Mouse (Mus musculus) gastrocnemius, postnatal 14 days (tissue): ENCODE data around the gene Lpin1. TPM values are rescaled to one million over a fixed set of nuclear protein-coding genes. Genes with fewer than 3 reads are reported as not detected.

Experiments
- DNase-seq: peaks from one replicate; pipeline ENCODE4 v3.0.0; 2021; ENCODE audit warnings: mixed read lengths
- intact Hi-C: fragments of 180-260 bp; cut with DNase I; formaldehyde crosslinking; loops from one replicate; pipeline ENCODE4 v1.15.1; 2025; ENCODE audit warnings: low total_unique reads
- total RNA-seq, 2 experiments: library from RNA; stranded (reverse); gene quantifications; 2 replicates each; pipeline ENCODE4 v1.2.3; 2021

Lpin1 gene
- total RNA-seq, 2 experiments from 2014 or later: 46.2 to 117 TPM

DNA sequence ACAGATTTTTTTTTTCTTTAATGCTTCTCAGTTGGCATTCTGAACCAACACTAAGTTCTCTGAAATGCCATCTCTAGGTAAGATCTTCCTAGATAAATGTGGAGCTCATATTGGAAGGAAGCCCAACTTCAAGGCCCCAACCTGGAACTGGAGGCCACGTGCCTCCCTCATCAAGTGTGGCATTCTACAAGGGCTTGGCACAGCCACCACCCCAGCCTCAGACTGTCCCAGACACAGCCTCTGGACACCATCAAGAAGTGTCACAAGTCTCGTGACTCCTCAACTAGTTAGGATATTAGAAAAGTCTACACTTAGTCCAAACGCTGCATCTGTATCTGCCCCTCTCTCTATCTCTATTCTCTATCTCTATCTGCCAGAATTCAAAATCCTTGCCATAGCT lies 25.8 kb downstream of the Lpin1 start:
- no peak for DNase-seq
- intact Hi-C loops: no loop called here

DNA sequence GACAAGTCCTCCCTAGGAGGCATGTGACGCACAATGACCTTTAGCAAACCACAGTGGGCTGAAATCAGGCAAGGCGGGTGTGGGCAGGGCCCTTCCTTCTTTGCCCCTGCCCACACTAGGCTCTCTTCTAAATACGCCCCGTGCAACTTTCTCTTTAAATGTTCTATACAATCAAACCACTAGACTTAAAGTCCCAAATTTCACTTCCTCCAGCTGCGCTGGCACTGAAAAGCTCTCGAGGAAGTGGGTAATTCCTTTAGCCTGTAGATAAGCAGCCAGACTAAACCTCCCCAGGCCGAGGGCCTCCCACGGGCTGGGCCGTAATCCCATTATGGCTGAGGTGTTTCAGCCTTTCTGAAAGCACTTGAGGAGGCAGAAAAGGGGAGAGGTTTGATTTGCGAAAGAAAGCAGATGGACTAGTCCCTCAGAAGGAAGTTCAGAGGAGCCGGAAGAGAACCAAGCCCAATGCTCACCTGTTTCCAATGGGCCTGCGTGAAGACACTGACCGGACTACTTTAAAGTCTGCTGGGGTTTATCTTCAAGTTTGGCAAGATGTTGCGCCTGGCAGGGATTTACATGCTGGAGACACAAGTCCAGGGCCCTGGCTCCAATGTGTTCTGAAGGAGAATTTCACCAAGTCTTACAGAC lies 26.6 kb downstream of the Lpin1 start:
- intact Hi-C loops: no loop called here
- DNase-seq: no peak

DNA sequence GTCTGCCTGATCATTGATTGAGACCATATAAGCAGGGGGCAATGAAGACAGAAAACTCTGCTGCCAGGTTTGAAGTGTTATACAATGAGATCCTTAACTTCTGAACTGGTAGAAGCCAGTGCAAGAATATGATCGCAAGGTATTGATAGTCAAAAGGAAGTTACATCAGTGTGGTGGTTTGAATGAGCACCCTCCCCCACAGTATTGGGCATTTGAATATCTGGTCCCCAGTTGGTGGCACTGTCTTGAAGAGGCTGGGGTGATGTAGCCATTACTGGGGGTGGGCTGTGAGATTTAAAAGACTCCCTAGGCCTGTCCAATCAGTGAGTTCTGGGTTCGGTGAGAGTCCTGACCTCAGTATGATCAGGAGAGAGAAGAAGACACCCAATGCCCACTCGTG lies 27.5 kb downstream of the Lpin1 start:
- intact Hi-C loops: no loop called here
- no peak for DNase-seq

DNA sequence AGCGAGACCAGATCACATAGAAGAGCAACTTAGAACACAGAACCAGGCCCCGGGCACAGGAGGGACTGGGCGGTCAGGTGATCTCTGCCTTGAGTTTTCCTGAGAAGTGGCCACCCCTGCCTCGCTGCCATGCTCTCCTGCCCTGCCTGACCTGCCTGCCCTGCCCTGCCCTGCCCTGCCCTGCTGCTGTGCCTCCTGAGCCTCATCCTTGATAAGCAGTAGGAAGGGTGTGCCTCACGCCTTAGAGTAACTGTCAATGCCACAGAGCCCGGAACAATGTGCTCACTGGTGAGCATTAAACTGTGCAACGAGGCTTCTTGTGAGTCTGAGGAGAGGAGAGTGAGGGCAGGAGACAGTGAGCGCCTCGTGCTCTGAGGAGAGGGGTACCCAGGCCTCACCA lies 30.5 kb downstream of the Lpin1 start:
- no peak for DNase-seq
- intact Hi-C loops: no loop called here

DNA sequence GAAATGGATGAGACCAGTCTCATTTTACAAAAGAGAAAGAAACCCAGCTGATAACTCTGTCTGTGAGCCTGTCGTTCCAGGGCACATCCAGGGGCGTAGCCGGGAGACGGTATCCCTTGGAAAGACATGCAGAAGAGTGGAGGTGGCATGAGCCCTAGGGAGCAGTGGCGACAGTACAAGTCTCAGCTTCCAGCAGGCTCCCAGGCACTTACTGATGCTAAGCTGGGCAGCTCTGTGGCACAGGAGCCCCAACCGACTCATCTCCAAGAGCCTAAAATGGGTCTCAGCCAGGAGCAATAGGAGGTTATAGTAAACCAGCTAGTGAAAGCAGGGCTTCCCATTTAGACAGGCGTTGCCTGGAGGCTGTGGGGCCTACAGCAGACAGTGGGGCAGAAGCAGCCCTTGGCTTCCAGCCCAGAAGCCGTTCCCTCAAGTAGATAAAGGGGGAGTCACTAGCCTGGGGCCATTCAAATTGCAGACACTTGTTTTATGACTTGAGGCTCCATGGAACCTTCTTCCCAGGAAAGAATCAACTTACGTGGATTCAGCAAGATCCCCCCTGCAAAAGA lies 33.0 kb downstream of the Lpin1 start:
- no peak for DNase-seq
- intact Hi-C loops: loop anchor here (10.0 kb wide), 1 partner anchor 227 kb away; the partner anchor contains the start of gene Greb1

DNA sequence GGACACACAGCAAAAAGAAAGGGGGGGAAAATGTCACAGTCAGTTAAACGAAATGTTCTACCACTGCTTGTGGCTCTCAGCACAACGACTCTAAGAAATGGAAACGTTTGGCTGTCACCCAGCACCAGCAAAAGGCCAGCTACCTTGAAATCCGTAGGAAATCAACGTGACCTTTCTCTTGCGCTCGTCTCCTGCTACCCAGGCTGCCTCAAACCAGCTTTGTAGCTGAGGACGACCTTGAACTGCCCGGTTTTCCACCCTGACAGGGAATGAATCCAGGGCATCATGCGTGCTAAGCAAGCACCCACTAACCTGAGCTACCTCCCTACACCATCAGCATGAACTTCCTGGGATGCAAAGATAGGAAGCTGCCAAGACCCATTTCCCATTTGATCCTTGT lies 39.5 kb downstream of the Lpin1 start:
- DNase-seq: no peak

DNA sequence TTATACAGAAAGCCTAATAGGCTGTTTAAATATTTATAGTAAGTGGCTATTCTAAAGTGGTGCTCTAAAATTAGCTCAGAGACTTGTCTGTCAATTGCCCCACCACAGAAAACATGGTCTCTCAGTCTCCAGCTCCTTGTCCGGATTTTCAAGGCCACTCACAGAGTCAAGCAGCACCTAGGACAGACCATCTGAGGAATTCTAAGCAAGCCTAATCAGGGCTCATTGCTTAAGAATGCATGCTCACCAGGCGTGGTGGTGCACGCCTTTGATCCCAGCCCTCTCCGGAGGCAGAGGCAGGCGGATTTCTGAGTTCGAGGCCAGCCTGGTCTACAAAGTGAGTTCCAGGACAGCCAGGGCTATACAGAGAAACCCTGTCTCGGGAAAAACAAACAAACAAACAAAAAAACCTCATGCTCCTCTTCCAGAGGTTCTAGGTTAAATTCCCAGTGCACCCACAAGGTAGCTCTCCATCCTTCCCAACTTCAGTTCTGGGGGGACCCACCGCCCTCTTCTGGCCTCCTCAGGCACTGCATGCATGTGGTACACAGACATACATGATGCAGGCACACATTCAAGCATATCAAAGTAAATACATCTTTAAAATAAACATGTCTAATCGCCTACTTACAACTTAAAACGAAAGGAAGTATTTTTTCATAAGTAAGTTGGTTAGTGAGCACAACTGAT lies 40.2 kb downstream of the Lpin1 start:
- intact Hi-C loops: loop anchor here (10.0 kb wide), 1 partner anchor 234 kb away; the partner anchor contains the start of gene Greb1
- no peak for DNase-seq

More for the DNA sequence above, 39.5 kb downstream of the Lpin1 start:
- intact Hi-C loops: loop anchor here (10.0 kb wide), 1 partner anchor 234 kb away; the partner anchor contains the start of gene Greb1

DNA sequence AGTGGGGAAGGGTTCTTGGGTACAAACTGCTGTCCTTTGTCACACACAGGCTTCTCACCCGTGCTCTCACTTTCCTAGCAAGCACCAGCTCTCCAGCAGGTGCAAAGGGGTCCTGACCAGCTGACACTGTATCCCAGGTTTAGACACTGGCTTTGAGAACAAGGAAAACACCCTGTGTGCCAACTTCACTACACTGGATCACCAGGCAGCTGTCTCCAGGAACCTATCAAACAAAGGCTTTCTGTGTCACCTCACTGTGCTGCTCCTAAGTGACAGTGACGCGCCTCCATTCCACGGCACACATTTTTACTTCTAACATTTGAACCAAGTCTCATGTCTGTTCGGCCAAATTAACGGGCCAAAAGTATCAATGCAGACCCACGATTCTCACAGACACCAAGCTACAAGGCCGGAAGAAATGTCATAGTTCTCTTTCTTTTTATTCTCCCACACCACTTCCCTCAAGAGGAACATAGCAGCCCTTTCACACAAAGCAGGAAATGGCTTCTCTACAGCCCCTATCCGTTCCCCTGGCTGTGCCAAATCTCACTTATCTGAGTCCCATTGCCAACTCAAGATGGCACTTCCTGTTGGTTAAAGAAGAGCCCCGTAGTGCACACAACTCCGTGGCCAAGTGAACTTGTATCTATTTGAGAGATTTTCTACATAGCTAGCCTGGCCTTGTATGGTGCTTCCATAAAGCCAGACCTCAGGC lies 41.7 kb downstream of the Lpin1 start:
- intact Hi-C loops: loop anchor here (5.0 kb wide), 2 partner anchors 63 to 188 kb away; no protein-coding TSS in a partner anchor
- no peak for DNase-seq

DNA sequence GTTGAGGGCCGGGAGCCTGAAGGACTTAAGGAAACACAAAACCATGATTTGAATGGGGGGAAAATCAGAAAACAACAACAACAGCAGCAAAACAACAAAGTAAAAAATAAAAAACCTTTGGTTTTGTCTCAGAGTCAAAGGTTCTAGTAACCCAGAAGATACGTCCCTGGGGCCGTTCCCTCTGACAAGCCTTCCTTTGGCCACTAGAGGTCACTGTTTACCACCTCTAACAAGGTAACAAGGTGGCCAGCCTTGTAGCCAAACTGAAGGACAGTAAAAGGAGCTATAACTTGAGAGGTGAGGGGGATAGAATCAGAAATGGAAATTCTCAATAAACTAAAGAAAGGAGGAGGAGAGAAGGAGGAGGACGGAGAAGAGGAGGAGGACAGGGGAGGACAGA lies 42.3 kb downstream of the Lpin1 start:
- intact Hi-C loops: loop anchor here (5.0 kb wide), 2 partner anchors 64 to 189 kb away; no protein-coding TSS in a partner anchor
- peak; percentile 53 for DNase-seq

DNA sequence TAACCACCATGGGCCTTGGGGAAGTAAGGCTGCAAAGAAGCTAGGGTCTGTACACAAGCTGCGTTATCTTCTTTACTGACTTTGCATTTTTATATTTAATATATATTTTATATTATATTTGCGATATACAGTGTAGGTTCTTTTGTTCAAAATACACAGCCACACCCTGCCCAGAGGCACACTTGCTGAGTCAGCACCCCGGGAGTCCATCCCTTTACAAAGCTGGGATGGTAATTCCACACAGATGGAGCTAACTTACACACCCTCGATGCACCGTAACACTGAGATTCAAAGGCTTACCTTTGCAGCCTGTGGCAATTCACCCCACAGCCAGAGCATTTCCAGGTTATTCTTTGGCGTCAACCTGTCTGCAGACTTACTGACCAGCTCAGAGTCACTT lies 42.7 kb downstream of the Lpin1 start:
- no peak for DNase-seq
- intact Hi-C loops: loop anchor here (5.0 kb wide), 2 partner anchors 64 to 189 kb away; no protein-coding TSS in a partner anchor

DNA sequence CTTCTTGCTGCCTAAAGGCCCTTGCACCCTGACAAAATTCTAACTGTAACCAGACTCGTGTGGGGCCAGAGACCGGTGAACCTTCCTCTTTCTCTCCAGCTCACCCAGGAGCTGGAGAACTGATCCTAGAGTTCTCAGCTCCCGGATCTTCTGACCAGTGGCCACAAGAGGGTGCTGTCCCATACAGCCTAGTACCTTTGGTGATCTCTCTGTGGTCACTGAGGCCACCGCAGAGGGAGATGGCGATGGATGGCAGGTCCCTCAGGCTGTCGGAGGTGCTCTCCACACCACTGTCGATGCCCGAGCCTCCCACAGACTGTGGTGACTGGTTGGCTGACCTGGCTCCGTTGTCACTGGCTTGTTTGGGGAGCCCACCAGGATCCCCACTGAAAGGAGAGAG lies 47.3 kb downstream of the Lpin1 start:
- intact Hi-C loops: no loop called here
- DNase-seq: peak; percentile 38

DNA sequence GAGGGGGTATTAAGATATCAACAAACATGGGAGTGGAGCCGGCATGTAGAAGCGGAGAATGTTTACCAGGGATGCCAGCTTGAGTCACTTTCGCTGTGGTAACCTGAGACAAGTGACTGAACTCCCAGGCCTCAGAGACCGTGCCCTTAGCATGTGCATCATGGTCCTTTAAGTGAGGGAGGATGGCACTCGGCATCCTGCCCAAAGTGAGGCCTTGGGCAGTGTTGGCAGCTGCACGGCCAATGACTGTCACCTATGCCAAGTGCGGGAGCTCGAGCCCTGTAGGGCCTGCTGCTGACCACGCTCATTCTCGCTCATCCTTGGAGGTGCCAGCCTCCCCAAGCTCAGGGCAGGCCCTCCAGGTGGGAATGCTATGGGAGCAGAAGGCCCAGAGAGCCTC lies 48.1 kb downstream of the Lpin1 start:
- intact Hi-C loops: no loop called here
- peak; percentile 40 for DNase-seq

DNA sequence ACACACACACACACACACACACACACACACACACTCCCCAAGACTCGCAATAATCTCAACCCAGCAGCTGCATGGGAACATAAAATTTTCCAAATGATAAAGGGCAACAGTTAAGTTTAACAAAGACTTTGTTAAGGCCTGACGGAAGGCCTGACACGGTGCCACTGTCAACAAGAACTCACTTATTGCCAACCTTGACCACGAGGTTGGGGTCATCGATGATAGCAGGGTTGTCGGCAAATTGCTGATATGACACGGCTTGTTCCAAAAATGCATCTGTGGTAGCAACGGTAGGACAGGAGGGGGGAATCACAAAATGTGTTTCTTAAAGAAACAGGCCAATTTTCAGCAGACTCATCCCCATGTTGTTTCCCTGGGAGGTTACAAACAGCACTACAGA lies 48.6 kb downstream of the Lpin1 start:
- DNase-seq: no peak
- intact Hi-C loops: no loop called here

DNA sequence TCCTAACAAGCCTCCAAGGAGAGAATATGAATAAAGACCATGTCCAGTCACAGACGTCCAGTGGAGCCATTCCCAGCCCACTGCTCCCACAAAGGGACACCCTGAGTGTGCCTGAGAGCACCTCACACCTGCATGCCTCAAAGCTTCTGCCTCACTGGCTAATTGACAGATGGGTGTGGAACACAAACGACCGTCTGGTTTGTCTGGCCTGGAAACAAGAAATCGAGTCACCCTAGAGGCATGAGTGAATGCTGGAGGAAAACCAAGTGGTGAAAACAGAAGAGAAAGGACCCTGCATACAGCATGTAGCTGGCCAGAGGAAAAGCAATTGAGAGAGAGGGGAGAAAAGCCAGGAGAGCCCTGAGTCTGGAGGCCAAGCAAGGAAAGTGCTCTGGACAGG lies 53.5 kb downstream of the Lpin1 start:
- intact Hi-C loops: no loop called here
- no peak for DNase-seq

DNA sequence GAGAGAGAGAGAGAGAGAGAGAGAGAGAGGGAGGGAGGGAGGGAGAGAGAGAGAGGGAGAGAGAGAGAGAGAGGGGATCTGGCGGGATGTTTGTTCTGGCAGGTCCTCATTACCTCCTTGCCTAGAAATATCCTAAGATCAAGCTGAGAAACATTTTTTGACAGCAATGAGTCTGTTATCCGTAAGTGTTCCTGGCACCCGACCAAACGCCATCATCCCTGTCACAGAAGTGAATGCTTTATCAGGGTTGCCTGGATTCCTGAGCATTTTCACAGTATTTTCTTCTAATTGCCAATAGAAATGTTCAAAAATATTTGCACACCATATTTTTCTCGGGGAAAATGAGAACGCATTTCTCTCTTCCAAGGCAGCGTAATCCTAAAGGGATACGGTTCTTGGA lies 56.6 kb downstream of the Lpin1 start:
- no peak for DNase-seq
- intact Hi-C loops: no loop called here

DNA sequence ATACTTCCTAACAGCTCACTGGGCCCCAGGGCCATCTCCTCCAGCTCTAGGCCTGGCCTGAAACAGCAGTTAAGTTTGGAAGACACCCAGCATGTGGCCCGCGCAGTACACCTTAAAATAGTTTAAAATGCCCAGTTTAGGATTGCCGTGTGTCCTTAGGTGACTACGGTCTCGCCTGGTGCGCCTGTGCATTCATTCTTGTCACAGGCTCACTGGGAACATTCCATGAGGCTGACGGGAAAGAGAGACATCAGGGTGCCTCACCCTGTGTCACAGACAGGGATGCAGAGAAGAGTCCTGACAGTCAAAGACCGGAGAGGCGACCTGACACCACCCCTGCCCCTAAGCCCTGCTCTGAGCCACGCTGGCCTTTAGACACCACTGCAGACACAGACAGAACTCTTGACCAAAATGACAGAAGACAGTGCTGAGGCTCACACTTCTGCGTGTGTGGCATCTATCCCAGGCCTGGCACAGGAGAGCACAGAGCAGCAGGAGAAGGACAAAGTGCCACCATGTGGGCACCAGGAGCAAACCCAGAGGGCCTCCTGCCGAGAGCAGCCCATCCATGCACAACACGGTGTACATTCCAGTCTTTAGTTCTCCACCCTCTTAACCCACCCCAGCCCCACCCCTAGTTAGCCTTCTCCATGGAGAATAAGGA lies 58.5 kb downstream of the Lpin1 start:
- no peak for DNase-seq
- intact Hi-C loops: no loop called here

DNA sequence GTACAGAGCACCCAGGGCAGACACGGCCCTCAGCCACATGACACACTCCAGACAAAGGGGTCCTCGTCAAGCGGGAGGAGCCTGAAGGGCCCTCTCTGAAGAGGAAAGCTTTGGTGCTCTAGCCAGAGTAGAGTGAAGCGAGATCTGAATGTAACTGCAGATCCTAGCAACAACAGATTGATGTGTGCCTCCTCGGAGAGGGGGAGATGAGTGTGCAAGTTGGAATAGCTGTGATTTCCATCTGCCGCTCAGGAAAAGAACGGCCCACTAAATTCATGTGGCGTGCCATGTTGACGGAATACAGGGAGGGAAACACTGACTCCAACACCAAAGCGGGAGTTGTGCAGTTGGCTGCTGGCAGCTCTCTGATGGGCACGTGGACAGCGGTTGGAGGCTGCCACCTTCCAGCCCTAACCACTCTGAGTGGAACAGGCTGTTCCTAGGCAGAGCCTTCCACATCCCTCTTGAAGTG lies 59.7 kb downstream of the Lpin1 start:
- DNase-seq: no peak
- intact Hi-C loops: no loop called here

DNA sequence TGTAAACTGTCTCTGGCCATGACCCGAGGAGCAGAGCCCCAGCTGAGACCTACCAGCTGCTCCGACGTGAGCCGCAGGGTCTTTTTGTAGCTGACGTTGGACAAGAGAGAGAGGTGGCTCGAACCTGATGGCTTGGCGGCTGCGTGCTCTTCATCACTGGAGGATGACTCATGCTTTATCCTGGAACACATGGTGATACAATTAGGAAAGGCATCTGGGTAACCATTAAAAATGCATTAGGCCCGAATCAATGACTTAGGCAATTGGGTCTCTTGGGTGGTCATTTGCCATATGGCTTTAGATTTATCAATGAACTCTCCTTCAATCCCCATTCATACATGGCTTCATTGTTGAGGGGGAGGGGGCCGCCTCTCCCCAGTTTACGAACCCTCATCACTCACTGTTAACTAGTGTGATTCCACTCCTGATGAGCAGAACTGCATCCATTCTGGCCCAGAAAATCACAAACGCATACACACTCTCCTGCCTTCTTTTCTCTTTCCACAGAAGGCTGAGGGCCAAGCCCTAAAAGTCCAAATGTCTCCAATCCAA lies 61.9 kb downstream of the Lpin1 start:
- intact Hi-C loops: no loop called here
- DNase-seq: no peak

DNA sequence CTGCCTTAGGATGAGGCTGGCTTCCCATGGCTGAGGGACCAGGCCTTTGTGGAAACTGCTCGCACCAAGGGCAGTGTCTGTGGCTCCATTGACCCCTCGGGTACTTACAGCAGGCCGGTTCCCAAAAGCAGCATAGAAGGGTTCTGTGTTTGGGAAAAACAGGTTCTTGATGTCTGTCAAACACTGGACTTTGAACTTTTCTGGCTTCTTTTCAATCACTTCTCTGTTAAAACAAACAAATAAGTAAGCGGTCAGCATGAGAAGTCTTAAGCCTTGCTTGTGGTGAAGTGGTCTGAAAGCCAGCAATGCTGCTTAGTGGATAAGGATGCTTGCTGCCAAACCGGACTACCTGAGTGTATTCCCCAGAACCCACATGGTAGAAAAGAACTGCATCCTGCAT lies 69.2 kb downstream of the Lpin1 start:
- no peak for DNase-seq
- intact Hi-C loops: no loop called here
